Mouse (Mus musculus) cerebellum, postnatal 14 days (tissue): ENCODE measurements around the gene Gm128.
A peak's percentile ranks its signal among the peaks of the same experiment; 100 is the strongest.
"Not testable (repeated sequence)": the region's sequence is repeated elsewhere in the genome, so short reads cannot be mapped to it uniquely, and the experiment has no call there.

Source experiments
- DNase-seq, 2 experiments: peaks; one replicate each; pipeline ENCODE4 v3.0.0; 2021; ENCODE audit warnings: mixed read lengths in 2 of 2

Gm128 gene

DNA sequence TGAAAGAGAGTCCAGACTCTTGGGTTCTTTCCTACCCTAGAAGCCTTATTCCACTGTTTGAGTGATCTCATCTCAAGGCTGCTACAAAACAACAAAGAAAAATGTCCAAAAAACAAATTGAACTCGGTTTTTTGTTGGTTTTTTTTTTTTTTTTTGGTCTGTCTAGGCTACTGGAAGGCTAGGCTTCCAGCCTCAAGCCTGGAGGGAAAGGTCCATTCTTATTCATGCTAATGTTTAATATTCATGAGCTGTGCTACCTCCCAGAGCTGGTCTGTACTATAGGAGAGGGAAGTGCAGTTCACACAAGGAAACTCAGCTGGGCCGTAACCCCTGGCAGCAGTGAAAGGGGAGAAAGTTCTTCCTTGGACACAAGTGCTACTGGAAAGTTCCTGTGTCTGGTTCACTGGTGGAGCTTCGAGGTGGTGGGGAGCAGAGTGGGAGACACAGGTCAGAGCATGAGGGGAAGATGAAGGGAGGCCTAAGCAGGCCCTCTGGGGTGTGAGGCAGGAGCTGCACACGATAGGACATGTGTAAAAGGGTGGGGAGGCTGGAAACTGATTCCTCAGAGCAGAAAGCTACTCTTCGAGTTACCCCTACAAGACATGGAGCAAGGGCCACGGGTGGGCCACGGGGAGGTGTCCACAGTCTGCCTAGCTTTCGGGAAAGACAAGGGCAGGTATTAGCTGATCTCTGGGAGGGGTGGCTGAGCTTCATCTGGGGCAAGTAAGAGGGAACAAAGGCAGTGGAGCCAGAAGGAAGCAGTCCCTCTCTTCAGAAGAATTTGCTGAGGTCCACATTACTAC, 10.7 kb downstream of the Gm128 start:
- no peak for DNase-seq

DNA sequence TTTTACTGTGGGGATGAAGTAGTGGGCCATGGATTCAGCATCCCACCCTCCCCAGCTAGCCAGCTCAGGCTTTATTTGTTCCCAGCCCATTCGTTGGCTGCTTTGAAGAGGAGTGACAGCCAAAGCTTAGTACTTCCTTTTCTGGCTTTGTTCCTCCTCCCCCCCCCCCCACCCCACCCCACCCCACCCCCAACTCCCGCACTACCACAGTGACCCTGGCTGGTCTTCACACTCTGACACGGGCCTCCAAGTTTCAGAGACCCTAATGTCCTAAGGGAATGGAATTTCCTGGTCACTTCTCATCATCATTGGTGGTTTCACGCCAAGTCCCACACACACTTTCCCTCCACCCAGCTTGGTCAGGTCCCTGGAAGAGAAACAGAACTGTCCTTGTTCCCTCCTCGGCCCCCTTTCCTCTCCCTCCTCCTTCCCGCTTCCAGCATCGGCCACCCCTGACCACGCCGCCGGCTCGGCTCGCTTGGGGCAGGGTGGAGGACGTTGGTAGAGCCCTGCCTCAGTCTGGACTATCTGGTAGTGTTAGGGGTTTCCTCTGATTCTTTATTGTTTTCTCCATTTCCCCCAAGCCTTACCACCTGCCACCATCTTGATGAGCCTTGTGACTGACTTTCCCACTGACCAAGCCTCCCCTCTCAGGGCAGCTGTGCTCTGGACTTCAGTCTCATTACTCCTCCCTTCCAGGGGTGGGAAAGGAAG, 11.5 kb downstream of the Gm128 start:
- peak; percentile 41 to 44 for DNase-seq

DNA sequence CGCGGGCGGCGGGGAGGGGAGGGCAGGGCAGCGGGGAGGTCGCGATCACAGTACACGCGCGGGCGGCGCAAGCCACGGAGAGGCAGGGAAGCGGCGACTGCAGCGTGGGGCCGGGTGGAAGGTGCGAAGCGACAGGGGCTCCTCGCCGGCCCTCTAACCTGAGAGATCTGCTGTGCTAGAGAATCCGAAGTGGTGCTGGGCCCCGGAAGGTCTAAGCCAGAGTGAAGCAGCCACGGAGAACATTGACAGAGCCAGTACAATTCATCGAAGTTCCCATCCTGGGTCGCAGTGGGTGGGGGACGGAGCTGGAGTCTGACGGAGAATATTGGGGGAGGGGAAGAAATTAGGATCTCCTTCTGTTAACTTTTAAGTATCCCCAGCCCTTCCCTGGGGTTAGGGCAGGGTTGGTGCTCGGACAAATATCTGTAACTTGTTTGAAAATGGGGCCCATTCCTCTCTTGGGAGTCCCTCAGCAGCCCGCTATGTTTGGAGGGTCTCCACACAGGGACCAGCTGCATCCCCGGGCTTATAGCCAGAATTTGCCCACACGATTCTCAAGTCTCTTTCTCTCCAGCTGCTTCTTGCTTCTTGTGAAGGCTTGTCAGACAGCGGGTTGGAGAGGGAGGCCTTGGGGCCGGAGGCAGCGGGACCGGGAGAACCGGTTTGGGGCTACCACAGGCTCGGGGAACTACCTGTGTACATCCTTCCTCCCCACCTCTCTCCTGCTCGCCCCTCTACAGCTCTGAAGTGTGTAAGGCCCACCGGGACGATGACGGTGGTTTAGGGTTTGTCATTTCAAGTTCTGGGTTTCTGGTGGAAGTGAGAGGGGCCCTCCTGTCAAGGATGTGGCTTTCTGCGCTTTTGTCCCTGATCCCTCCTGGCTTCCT, 12.3 kb downstream of the Gm128 start:
- DNase-seq = peak; percentile 62 to 65

DNA sequence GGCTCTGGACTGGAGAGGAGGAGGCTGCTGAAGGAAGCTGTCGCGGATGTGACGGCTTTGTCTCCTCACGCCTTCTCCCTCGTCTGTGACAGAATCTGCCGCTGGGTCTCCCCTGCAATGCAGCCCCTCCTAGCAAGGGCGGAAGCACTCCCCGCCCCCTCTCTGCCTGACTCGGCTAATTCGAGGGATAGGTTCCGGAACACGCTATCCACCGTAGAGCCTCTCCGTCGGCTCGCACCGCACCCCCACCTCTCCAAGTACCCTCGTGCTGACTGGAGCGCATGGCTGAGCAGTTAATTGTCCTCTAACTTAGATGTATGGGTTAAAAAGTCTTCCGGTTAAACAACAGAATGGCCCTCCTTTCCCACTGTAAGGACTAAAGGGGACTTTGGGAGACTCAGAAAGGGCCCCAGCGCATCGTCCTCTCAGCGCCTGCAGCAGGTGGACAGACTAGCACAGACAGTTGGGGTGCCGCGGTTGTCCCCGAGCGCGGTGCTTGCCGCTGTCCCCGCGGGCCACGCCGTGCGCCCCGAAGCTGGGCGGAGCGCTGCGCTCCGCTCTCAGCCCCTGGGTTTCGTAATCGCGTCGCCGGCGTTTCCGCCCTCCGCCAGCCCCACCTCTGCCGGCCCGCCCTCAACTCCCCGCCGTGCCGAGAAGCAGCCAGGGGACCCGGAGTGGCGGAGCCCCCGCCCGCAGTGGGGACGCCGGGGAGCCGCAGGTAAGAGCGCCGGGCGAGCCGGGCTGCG, 13.1 kb downstream of the Gm128 start, which contains the start of gene Cdc42se1:
Cdc42se1 (plus strand) TSS at position 585 of the 746 bp plus-strand sequence.
- peak; percentile 87 to 89 for DNase-seq

DNA sequence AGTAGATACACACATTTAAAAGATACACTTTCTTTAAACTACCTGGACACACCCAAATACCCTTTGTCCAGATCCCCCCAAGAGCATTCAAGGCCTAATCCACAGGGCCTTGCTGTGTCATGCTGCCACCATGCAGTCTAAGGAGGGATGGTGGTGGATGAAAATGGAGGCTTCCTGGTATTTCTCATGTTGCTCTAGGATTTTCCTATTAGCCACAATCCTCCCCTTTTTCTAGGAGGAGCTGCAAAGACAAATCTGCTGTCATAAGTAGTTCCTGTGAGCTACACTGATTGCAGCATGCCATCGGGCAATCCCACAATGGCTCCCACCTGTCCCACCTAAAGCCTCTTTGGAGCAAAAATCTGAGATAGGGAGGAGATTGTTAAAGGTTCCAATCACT, 14.2 kb downstream of the Gm128 start:
- DNase-seq = peak in 1 of 2 experiments; percentile 37

DNA sequence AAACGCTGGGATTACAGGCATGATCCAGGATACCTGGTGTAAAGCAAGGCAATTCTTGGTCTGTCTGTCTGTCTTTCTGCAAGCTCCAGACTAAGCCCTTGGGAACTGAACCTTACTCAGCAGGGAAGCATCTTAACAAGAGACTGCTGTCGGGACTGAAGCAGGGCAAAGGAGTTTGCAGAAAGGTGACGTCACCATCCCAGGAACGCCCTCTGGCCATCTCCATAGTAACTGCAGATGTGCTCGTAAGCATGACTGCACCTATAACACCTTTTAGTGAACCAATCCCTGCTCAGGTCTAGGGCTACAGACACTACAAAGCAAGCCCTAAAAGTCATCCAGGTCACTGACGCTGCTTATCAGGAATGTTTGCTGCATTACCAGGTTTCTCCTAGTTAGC, 17.1 kb downstream of the Gm128 start:
- no peak for DNase-seq

DNA sequence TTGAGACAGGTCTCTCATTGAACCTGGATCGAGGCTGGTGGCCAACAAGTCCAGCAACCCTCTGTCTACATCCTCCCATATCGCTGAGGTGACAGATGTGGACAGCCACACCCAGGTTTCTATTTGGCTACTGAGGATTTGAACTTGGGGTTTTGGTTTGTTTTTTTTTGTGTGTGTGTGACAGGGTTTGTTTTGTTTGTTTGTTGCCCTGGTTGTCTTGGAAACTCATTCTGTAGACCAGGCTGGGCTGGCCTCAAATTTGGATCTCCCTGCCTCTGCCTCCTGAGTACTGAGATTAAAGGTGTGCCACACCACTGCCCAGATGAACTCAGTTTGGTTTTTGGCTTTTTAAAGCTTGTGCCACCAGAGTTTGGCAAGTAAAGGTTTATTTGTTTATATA, 18.4 kb downstream of the Gm128 start:
- DNase-seq = no peak

DNA sequence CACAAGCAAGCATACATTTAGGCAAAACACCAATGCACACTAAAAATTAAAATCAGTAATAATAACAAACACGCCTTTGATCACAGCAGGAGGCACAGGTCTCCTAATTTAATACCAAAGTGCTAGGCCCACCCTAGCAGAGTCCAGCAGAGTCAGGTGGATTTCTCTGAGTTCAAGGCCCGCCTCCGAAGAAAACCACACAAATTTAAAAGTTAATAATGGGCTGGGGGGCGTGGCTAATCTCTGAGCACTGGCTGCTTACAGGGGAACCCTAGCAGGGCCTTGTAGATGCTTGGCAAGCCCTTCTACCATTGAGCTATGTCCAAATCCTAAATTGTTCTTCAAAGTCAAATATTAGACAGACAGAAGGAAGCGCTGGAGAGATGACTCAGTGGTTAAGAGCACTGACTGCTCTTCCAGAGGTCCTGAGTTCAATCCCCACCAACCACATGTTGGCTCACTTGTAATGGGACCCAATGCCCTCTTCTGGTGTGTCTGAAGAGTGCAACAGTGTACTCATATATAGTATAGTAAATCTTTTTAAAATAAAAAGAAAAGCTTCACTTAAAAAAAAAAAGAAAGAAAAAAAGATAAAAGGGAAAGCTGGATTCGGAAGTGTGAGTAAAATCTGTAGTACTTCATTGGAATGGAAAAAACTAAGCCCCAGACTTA, 22.8 kb downstream of the Gm128 start:
- peak in 1 of 2 experiments; percentile 29 for DNase-seq

DNA sequence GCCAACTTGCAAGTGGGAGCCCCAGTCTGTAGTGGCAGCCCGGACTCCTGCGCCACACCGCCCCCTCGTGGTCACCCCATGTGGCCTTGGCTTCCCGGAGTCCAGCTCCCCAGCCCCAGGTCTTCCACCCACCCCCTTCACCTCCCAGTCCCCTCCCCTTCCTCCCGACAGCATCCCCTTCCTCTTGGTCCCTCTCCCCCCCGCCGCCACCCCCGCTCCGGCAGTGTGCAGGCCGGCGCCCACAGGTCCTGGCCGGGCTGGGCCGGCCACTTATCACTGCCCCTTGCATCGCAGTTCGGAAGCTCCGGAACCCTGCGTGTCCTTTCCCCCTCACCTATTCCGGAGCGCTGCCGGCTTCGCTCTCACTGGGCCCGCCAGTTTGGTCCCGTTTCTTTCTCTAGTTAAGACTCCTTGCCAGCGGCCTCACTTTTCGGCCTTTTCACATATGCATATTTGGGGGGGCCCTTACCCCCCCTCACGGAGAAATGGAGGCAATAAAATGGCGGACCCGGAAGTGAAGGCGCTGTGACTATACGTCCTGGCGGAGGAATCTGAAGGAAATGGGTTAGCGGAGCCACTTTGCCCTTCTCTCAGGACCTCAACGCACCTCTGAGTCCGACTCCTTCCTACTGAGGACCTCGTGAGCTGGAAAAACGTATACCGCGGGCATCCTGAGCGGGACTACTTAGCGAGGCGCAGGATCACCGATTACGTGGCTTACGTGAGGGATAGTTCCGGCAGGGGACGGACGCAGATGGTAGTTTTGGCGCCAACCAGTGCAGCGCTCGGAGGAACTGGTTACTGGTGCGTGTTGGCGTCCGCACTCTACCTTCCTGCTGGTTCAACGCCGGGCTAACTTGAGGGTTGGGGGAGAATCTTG, 23.9 kb downstream of the Gm128 start, which contains the start of gene Gabpb2:
Gabpb2 (minus strand) TSS at position 662 of the 880 bp plus-strand sequence.
- DNase-seq = peak; percentile 95 to 96

DNA sequence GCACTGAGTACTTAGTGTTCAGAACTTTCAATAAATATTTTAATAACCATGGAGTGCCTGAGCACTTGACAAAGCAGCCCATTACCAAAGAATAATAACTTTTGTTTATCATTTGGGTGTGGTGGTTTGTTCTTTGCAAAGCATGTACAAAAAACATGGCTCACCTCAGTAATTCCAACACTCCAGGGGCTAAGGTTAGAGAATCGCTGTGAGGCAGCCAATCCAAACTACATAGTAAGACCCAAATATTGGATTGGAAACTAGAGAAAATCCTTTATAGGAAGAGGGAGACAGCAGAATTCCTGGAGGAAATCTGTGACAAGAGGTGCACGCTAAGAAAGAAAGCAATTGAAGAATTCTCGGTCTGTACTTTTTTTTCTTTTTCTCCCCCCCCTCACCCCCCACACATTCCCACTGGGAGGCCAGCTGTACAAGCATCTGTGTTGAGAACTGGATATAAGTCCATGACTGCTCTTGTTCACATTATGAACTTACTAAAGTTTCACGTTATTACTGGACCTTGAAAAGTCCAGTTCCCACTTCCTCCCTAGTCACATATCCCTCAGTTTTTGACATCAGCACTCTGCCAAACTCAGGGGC, 24.6 kb downstream of the Gm128 start:
- no peak for DNase-seq

DNA sequence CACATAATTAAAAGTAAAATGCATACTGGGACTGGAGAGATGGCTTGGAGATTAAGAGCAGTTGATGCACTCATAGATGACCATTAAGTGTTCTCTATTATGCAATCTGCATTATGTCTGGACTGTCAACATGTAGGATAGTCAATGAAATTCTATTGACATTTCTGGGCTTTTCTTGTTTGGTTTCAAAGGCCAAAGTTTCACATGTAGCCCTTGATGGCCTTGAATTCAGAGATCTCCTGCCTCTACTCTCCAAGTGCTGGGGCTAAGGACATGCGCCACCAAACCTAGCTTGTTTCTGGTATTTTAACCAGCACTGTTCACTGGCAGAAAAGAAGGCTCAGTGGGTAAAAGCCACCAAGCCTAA, 27.8 kb downstream of the Gm128 start:
- no peak for DNase-seq

DNA sequence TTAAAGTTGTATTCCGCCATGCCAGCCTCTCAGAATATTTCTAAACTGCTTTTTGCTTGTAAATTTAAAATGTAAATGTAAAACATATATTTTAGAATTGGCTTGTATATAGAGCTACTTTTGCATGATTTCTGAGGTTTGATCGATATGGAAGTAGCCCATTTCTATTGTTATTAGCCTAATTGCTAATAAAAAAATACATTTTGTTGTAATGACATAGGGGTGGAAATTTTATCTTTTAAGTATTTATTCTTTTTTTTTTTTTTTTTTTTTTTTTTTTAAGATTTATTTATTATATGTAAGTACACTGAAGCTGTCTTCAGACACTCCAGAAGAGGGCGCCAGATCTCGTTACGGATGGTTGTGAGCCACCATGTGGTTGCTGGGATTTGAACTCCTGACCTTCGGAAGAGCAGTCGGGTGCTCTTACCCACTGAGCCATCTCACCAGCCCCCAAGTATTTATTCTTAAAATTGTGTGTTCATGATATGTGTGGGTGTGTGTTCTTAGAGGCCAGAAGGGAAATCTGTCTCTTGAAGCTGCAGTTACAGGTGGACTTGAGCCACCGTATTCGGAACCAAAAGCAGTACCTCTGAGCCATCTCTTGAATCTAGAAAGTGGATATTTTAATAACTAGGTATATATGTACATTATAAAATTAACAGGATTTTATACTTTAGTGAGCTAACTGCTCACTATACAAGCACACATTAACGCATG, 28.3 kb downstream of the Gm128 start:
- DNase-seq = not testable (repeated sequence)

DNA sequence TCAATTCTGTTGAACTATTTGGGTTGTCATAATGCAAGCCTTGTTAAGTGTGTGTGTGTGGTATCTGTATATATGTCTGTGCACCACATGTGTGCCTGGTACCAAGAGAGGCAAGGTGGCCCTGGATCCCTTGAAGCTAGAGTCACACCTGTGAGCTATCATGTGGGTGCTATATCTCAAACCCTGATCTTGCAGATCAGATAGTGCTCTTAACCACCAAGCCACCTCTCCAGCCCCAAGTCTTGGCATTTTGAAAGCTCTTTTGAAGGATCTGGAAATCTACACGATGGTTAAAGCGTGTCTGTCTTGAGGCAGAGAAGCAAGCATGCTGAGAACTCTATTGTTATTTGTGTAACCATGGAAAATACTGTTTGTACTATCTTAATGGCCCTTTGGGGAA, 30.8 kb downstream of the Gm128 start:
- DNase-seq = no peak

DNA sequence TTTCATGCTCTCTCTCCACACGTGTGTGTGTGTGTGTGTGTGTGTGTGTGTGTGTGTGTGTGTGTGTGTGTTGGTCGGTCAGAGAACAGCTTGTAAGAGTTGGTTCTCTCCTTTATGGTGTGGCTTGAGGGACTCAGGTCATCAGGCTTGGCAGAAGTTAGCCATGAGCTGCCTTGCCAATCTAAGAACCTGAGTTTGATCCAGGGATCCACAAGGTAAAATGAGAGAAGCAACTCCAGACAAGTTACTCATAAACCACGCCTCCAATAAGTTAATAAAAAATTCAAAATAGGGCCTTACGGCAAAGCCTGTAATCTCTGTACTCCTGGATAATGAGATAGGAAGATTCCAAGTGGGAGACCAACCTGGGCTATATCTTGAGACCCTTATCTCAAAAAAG, 33.1 kb downstream of the Gm128 start:
- no peak for DNase-seq

DNA sequence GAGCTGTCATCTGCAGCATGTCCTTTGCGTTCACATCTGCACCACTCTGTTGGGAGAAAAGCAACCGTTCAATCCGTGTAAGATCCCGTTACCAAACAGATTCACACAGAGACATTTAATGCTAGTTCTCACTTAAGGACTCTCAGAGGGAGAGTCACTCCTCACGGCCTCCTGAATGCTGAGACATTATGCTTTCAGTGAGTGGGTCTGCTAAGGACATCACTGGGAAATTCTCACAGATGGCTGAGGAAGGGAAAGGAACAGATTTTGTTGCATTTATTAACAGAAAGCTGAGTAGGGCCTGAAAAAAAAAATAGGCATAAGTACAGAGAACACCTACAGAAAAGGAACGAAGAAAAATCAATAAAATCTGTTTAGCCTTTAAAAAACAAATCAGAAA, 37.5 kb downstream of the Gm128 start:
- no peak for DNase-seq

DNA sequence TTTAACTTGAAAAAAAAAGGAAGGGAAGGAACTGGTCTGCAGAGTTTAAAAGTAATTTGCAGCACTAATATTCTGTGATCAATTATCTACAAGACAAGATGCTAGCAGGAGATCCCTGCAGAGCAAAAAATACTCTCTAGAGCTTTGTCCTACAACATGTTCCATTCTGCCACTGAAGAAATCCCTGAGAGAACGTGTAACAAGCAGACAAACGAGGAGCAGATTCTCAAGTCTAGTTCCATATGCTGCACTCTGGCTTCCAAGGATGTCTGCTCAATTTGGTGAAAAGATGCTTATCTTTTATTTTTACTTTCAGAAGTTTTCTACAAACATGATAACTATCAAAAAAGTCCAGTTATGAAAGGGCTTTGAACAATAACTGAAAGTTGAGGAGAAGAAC, 40.8 kb downstream of the Gm128 start:
- no peak for DNase-seq

DNA sequence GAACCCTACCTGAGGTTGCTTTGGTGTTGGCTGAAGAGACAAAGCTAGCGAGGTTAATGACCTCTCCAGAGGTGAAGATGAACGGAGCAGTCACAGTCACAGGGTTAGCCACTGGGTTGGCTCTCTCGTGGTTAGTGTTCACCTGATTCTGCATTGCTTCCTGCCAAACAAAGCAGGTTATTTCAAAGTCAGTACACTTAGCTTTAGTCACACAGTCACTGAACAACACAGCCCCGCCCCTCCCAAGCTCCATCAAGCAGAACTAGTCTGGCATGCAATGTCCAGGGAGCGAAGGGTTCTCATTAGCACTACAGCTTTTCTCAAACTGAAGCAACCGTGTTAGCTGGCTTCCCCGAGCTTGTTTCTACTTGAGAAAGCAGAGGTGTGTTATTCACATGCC, 41.3 kb downstream of the Gm128 start:
- DNase-seq = no peak

DNA sequence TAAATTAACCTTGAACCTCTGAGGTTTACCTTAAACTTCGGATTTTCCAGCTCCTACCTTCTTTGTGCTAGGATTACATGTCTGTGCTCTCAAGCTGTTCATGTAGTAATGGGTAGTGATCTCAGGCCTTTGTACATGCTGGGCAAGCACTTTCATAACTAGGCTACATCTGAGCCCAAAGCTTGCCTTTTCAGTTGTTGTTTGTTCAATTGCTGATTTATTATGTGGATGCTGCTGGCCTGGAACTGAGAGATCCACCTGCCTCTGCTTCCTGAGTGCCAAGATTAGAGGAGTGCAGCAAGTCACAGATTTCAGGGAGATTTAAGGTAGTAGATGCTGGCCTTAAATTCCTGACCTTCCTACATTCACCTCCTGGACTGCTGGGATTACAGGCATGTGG, 42.3 kb downstream of the Gm128 start:
- DNase-seq = no peak

DNA sequence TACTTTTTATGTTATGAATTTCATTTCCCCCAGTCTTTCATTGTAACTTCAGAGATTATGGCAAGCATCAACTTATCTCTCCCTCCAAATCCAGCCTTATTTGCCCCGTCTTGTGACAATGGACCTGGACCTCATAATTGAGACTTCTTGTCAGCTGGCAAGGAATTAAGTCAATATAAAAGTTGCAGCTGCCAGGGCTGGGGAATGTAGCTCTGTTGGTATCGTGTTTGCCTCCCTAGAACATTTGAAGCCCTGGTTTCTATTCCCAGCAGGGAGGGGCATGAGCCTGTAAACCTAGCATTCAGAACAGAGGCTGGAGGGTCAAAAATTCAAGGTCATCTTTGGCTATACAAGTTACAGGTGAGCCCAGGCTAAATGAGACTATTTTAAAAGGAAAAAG, 45.6 kb downstream of the Gm128 start:
- no peak for DNase-seq

DNA sequence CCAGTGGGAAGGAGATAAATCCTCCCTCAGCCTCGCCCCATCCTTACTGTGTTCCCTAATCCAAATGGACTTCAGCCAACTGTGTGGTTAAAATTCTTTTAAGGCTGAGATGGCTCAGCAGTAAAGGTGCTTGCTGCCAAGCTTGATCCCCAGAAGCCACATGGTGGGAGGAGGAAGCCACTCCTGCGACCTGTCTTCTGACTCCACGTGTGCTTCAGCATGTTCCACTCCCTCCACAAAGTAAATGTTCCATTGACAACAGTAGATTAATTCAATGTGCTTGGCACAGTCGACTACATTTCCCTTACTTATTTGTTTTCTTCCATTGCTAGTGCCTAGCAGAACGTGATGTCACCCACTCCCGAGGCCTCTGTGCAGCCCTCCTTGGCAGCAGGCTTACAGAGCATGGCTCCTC, 46.7 kb downstream of the Gm128 start:
- peak; percentile 14 to 52 for DNase-seq
